Mouse (Mus musculus): Measurements from ENCODE around the gene Arrdc4. TPM values are rescaled to one million over a fixed set of nuclear protein-coding genes. Genes with fewer than 3 reads are reported as not detected.
A peak's percentile ranks its signal among the peaks of the same experiment; 100 is the strongest.

Gene Arrdc4
- polyA plus RNA-seq, 1 experiment = not detected

DNA sequence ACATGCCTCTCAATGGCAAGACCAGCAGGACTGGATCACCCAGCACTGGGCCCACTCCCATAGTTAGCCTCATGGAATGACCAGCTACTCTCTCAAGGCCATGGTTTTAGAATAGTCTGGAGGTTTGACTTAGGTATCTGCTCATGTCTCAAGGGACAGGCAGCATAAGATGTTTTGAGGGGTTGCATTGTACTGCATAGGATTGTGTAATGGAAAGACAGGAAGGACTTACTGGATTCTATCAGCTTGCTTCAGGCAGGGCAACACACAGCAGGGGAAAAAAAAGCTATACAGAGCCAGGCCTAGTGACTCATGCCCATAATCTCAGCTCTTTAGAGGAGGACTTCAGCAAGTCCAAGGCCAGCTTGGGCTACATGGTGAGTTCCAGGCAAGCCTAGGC lies 31.1 kb downstream of the Arrdc4 start:
- Histone ChIP-seq H3K4me3 (ENCODE audit: insufficient read depth, low read depth, low read length) (no peak overlapping the region), H3K27ac (ENCODE audit: insufficient read depth, low read depth, low read length) (no peak overlapping the region), H3K4me1 (ENCODE audit: control insufficient read depth, insufficient read depth, low read length) (0 out of 2 replicates have a peak, but pooled peaks cover 3% of the 10 kb centered on the region)
- TF ChIP-seq POLR2A (IDR thresholded peaks at IDR 0.05; ENCODE audit: insufficient read depth, low read depth, low read length) = no peak
- TF ChIP-seq CTCF (IDR thresholded peaks at IDR 0.05; ENCODE audit: insufficient read depth, low read depth, low read length) = no peak

DNA sequence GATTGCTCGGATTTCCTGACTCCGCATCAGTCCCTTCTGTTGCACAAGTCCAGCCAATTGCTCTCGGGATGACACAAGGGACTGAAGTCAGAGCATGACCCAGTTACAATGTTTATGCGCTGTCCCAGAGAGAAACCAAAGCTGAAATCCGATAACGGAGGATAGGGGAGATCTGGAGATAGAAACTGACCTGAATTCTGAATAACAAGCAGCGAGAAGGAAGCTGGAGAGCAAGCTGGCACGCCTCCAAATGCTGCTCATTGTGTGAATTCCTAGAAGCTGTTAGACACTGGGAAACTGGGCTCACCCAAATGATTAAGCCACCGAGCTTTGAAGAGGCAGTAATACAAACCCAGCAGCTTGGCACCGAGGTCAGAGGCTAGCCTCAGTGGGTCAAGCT lies 31.5 kb downstream of the Arrdc4 start:
- 15% methylated on average over 10 of the region's 10 CpGs for WGBS
- 0 out of 2 replicates have a peak, but pooled peaks cover 3% of the 10 kb centered on the region for H3K4me1 ChIP-seq (ENCODE audit: control insufficient read depth, insufficient read depth, low read length)
- no peak for TF ChIP-seq CTCF (IDR thresholded peaks at IDR 0.05; ENCODE audit: insufficient read depth, low read depth, low read length)
- no peak for TF ChIP-seq POLR2A (IDR thresholded peaks at IDR 0.05; ENCODE audit: insufficient read depth, low read depth, low read length)
- H3K27ac ChIP-seq (ENCODE audit: insufficient read depth, low read depth, low read length) = no peak overlapping the region
- H3K4me3 ChIP-seq (ENCODE audit: insufficient read depth, low read depth, low read length) = no peak overlapping the region

- 83% methylated on average over 8 of the region's 8 CpGs for WGBS
- Histone ChIP-seq H3K4me1 (ENCODE audit: control insufficient read depth, insufficient read depth, low read length) (0 out of 2 replicates have a peak, but pooled peaks cover 3% of the 10 kb centered on the region), H3K4me3 (ENCODE audit: insufficient read depth, low read depth, low read length) (no peak overlapping the region), H3K27ac (ENCODE audit: insufficient read depth, low read depth, low read length) (no peak overlapping the region)
- TF ChIP-seq CTCF (IDR thresholded peaks at IDR 0.05; ENCODE audit: insufficient read depth, low read depth, low read length) (no peak), POLR2A (IDR thresholded peaks at IDR 0.05; ENCODE audit: insufficient read depth, low read depth, low read length) (no peak)
Observed at GRCm38 (mm10) chr7:68716926-68717325, 32.1 kb downstream of the Arrdc4 start.

GRCm38 (mm10) chr7:68712928-68713327 lies 36.1 kb downstream of the Arrdc4 start:
- WGBS = 95% methylated on average over 1 of the region's 1 CpGs

DNA sequence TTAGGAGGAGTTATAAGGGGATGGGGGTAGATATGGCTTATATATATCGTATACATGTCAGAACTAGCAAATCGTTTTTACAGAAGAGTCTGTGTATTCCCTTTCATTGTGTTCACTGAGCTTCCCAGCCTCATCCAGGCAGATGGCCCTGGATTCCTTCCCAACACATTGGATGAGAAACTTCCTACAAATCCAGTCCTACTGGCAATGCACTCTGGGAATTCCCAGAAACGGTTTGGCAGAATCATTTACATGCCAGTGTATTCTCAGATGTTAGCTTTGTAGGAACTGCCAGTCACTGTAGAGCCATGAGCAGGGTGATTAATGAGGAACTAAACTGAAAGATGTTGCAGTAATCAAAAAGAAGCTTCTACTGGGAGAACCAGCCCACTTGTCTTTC lies 36.6 kb downstream of the Arrdc4 start:
- no peak overlapping the region for H3K4me3 ChIP-seq (ENCODE audit: insufficient read depth, low read depth, low read length)
- WGBS = 49% methylated on average over 3 of the region's 3 CpGs
- no peak for TF ChIP-seq POLR2A (IDR thresholded peaks at IDR 0.05; ENCODE audit: insufficient read depth, low read depth, low read length)
- no peak for TF ChIP-seq CTCF (IDR thresholded peaks at IDR 0.05; ENCODE audit: insufficient read depth, low read depth, low read length)

More at GRCm38 (mm10) chr7:68712928-68713327, 36.1 kb downstream of the Arrdc4 start:
- Histone ChIP-seq H3K27ac (ENCODE audit: insufficient read depth, low read depth, low read length) (no peak overlapping the region), H3K4me3 (ENCODE audit: insufficient read depth, low read depth, low read length) (no peak overlapping the region), H3K4me1 (ENCODE audit: control insufficient read depth, insufficient read depth, low read length) (0 out of 2 replicates have a peak, but pooled peaks cover 3% of the 10 kb centered on the region)
- TF ChIP-seq POLR2A (IDR thresholded peaks at IDR 0.05; ENCODE audit: insufficient read depth, low read depth, low read length) = no peak
- TF ChIP-seq CTCF (IDR thresholded peaks at IDR 0.05; ENCODE audit: insufficient read depth, low read depth, low read length) = no peak

DNA sequence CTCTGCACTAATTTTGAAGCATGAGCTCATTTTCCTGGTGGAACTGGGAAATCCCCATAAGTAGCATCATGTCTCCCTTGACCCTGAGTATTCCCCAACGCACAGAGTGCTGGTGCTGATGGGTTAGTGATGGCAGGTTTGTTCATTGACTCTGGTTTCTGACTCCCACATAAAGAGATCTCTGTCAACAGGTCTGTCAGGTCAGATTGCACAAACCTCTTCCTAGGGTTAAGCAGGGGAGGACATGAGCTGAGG lies 39.8 kb downstream of the Arrdc4 start:
- no peak overlapping the region for H3K27ac ChIP-seq (ENCODE audit: insufficient read depth, low read depth, low read length)
- WGBS = 78% methylated on average over 1 of the region's 1 CpGs
- no peak overlapping the region for H3K4me3 ChIP-seq (ENCODE audit: insufficient read depth, low read depth, low read length)
- TF ChIP-seq POLR2A (IDR thresholded peaks at IDR 0.05; ENCODE audit: insufficient read depth, low read depth, low read length) (no peak), CTCF (IDR thresholded peaks at IDR 0.05; ENCODE audit: insufficient read depth, low read depth, low read length) (no peak)
- H3K4me1 ChIP-seq (ENCODE audit: control insufficient read depth, insufficient read depth, low read length) = no peaks in the 10 kb centered on the region

More for the DNA sequence above, 36.6 kb downstream of the Arrdc4 start:
- Histone ChIP-seq H3K4me1 (ENCODE audit: control insufficient read depth, insufficient read depth, low read length) (0 out of 2 replicates have a peak, but pooled peaks cover 2% of the 10 kb centered on the region), H3K27ac (ENCODE audit: insufficient read depth, low read depth, low read length) (no peak overlapping the region)

- no peak overlapping the region for H3K27ac ChIP-seq (ENCODE audit: insufficient read depth, low read depth, low read length)
- H3K4me1 ChIP-seq (ENCODE audit: control insufficient read depth, insufficient read depth, low read length) = no peaks in the 10 kb centered on the region
- H3K4me3 ChIP-seq (ENCODE audit: insufficient read depth, low read depth, low read length) = no peak overlapping the region
- 84% methylated on average over 3 of the region's 3 CpGs for WGBS
- TF ChIP-seq CTCF (IDR thresholded peaks at IDR 0.05; ENCODE audit: insufficient read depth, low read depth, low read length) = no peak
- no peak for TF ChIP-seq POLR2A (IDR thresholded peaks at IDR 0.05; ENCODE audit: insufficient read depth, low read depth, low read length)
Observed at GRCm38 (mm10) chr7:68708563-68709318, 40.3 kb downstream of the Arrdc4 start.

GRCm38 (mm10) chr7:68705162-68705561 lies 43.9 kb downstream of the Arrdc4 start:
- 94% methylated on average over 7 of the region's 7 CpGs for WGBS
- TF ChIP-seq CTCF (IDR thresholded peaks at IDR 0.05; ENCODE audit: insufficient read depth, low read depth, low read length) (0 out of 2 replicates have a peak, but pooled peaks have one; percentile 21), POLR2A (IDR thresholded peaks at IDR 0.05; ENCODE audit: insufficient read depth, low read depth, low read length) (no peak)
- Histone ChIP-seq H3K27ac (ENCODE audit: insufficient read depth, low read depth, low read length) (no peak overlapping the region), H3K4me1 (ENCODE audit: control insufficient read depth, insufficient read depth, low read length) (no peaks in the 10 kb centered on the region), H3K4me3 (ENCODE audit: insufficient read depth, low read depth, low read length) (no peak overlapping the region)

DNA sequence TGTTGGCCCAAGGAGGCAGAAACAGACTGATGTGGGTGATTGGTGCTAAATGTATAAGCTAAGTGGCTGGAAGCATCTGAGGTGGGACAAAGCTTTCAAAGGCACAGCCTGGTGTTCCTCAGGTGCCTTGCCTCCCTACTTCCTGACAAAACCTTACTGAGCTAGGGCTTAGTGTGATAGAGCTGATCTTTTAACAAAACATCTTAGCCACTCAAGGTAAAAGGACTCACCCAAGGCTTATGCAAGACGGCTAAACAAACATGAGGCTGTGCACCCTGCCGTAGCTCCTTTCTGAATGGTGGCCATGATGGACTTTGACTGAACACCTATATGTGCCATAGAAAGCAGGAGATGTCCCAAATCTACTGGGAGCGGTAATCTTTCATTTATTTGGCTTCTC lies 51.7 kb downstream of the Arrdc4 start:
- Histone ChIP-seq H3K4me1 (ENCODE audit: control insufficient read depth, insufficient read depth, low read length) (no peaks in the 10 kb centered on the region), H3K27ac (ENCODE audit: insufficient read depth, low read depth, low read length) (no peak overlapping the region), H3K4me3 (ENCODE audit: insufficient read depth, low read depth, low read length) (no peak overlapping the region)
- no peak for TF ChIP-seq POLR2A (IDR thresholded peaks at IDR 0.05; ENCODE audit: insufficient read depth, low read depth, low read length)
- no peak for TF ChIP-seq CTCF (IDR thresholded peaks at IDR 0.05; ENCODE audit: insufficient read depth, low read depth, low read length)
- 96% methylated on average over 3 of the region's 3 CpGs for WGBS

All from olfactory bulb, adult 2 months (tissue).